Mouse (Mus musculus) cerebellum, postnatal 14 days (tissue): ENCODE data around the gene Tor2a.

Experiments used
- DNase-seq, 2 experiments: peaks; one replicate each; pipeline ENCODE4 v3.0.0; 2021; ENCODE audit warnings: mixed read lengths in 2 of 2

The Tor2a gene

GRCm38 (mm10) chr2:32730854-32731253, 26.2 kb upstream of the Tor2a start:
- no peak for DNase-seq

GRCm38 (mm10) chr2:32731911-32732310, 25.1 kb upstream of the Tor2a start:
- no peak for DNase-seq

- DNase-seq, result no peak
These were observed 24.3 kb upstream of the Tor2a start for GRCm38 (mm10) chr2:32732695-32733094.

- no peak for DNase-seq
These were observed 22.6 kb upstream of the Tor2a start for GRCm38 (mm10) chr2:32734480-32734879.

GRCm38 (mm10) chr2:32734933-32735332, 22.1 kb upstream of the Tor2a start:
- no peak for DNase-seq

- DNase-seq, result no peak
These were observed 20.7 kb upstream of the Tor2a start for GRCm38 (mm10) chr2:32736306-32736829.

- no peak for DNase-seq
These were observed 20.0 kb upstream of the Tor2a start for GRCm38 (mm10) chr2:32737008-32737407.

- DNase-seq, result no peak
These were observed 17.7 kb upstream of the Tor2a start for GRCm38 (mm10) chr2:32739311-32739710.

GRCm38 (mm10) chr2:32740916-32741272, 16.1 kb upstream of the Tor2a start, which contains the start of gene 6330409D20Rik:
6330409D20Rik (minus strand) TSS chr2:32741016.
- no peak for DNase-seq

- DNase-seq, result peak; percentile 81 to 83
These were observed 15.5 kb upstream of the Tor2a start for GRCm38 (mm10) chr2:32741273-32742172.

- peak; percentile 91 to 92 for DNase-seq
These were observed 14.9 kb upstream of the Tor2a start for GRCm38 (mm10) chr2:32742173-32742531.

GRCm38 (mm10) chr2:32744272-32744982, 12.6 kb upstream of the Tor2a start:
- DNase-seq, result no peak

- DNase-seq, result no peak
These were observed 8.0 kb upstream of the Tor2a start for GRCm38 (mm10) chr2:32749082-32749481.

GRCm38 (mm10) chr2:32750199-32750598, 6.8 kb upstream of the Tor2a start:
- no peak for DNase-seq

- peak in 1 of 2 experiments; percentile 52 for DNase-seq
These were observed 6.0 kb upstream of the Tor2a start for GRCm38 (mm10) chr2:32750887-32751664.

- DNase-seq, result no peak
These were observed 5.4 kb upstream of the Tor2a start for GRCm38 (mm10) chr2:32751665-32752033.

GRCm38 (mm10) chr2:32752181-32752580, 4.9 kb upstream of the Tor2a start:
- DNase-seq, result no peak

GRCm38 (mm10) chr2:32756674-32757055, 369 bp upstream of the Tor2a start:
- DNase-seq, result no peak

- DNase-seq, result no peak
These were observed 1.5 kb downstream of the Tor2a start for GRCm38 (mm10) chr2:32758503-32758902.

- DNase-seq, result no peak
These were observed 2.0 kb downstream of the Tor2a start for GRCm38 (mm10) chr2:32759001-32759400.

GRCm38 (mm10) chr2:32761361-32761760, 4.3 kb downstream of the Tor2a start:
- DNase-seq, result peak; percentile 52 to 74

- DNase-seq, result peak in 1 of 2 experiments; percentile 45
These were observed 4.8 kb downstream of the Tor2a start for GRCm38 (mm10) chr2:32761859-32762258.

GRCm38 (mm10) chr2:32763353-32763752, 6.3 kb downstream of the Tor2a start:
- no peak for DNase-seq
